Mouse (Mus musculus) stomach, embryonic 16.5 days (tissue): ENCODE measurements around the gene A1bg. TPM values are rescaled to one million over a fixed set of nuclear protein-coding genes. Genes with fewer than 3 reads are reported as not detected.

Source experiments
- ATAC-seq: fragments of 200-750 bp; cut with Nextera tagmentation; 2 replicates; pipeline ENCODE4 v1.8.0; 2017; ENCODE audit warnings: moderate number of reproducible peaks, moderate TSS enrichment; ENCODE audit not compliant: insufficient read depth, low FRiP score
- H3K27ac ChIP-seq: fragments of 300-500 bp; sonication (generic); 2 replicates; pipeline ENCODE4 v1.5.1; 2014; ENCODE audit warnings: low read length
- H3K27me3 ChIP-seq: fragments of 300-500 bp; sonication (generic); 2 replicates; pipeline ENCODE4 v1.6.1; 2014; ENCODE audit warnings: low read length, control low read depth, mixed read lengths; ENCODE audit not compliant: control insufficient read depth, insufficient read depth
- H3K36me3 ChIP-seq: fragments of 300-500 bp; sonication (generic); 2 replicates; pipeline ENCODE4 v1.6.1; 2014; ENCODE audit warnings: low read length; ENCODE audit not compliant: control insufficient read depth, insufficient read depth
- H3K4me1 ChIP-seq: fragments of 300-500 bp; sonication (generic); 2 replicates; pipeline ENCODE4 v1.6.1; 2014; ENCODE audit warnings: low read length, control low read depth, mixed read lengths; ENCODE audit not compliant: control insufficient read depth, insufficient read depth
- H3K4me2 ChIP-seq: fragments of 300-500 bp; sonication (generic); 2 replicates; pipeline ENCODE4 v1.6.1; 2014; ENCODE audit warnings: low read depth, low read length, mixed read lengths
- H3K4me3 ChIP-seq: fragments of 300-500 bp; sonication (generic); replicated peaks from 2 replicates; pipeline ENCODE4 v1.5.1; 2014; ENCODE audit warnings: mild to moderate bottlenecking, low read length
- H3K9ac ChIP-seq: fragments of 300-500 bp; sonication (generic); 2 replicates; pipeline ENCODE4 v1.6.1; 2014; ENCODE audit warnings: low read length
- H3K9me3 ChIP-seq: fragments of 300-500 bp; sonication (generic); replicated peaks from 2 replicates; pipeline ENCODE4 v1.6.1; 2016; ENCODE audit warnings: low read length, control low read depth; ENCODE audit not compliant: control insufficient read depth
- WGBS: fragments of 180-500 bp; shearing (Covaris S2); extraction: QIAGEN DNeasy Blood & Tissue Kit; methylation state at CpG from one replicate; pipeline ENCODE4 v1.1.7; 2014; 5-methylcytosine and 5-hydroxymethylcytosine counted together
- polyA plus RNA-seq: library from polyadenylated mRNA; unstranded; fragments of >200 nt; fragmentation: Nextera tagmentation; extraction: Ambion mirVana; gene quantifications from 2 replicates; pipeline ENCODE4 v1.2.1, GENCODE M21; 2015

The A1bg gene
- not detected in 2 replicates for polyA plus RNA-seq

GRCm38 (mm10) chr15:60922912-60923311 is at the start of gene A1bg:
Gene A1bg (minus strand): TSS chr15:60923012.
- Histone ChIP-seq H3K27me3 (no peaks in the 10 kb centered on the region), H3K4me3 (no peak within 1 kb of the TSS), H3K27ac (no peak within 1 kb of the TSS), H3K9me3 (no peaks in the 10 kb centered on the region), H3K9ac (no peak within 1 kb of the TSS), H3K4me2 (no peak within 1 kb of the TSS), H3K36me3 (no peaks in the 10 kb centered on the region), H3K4me1 (no peaks in the 10 kb centered on the region)
- ATAC-seq, result no peak

- WGBS, result 61% methylated on average over 1 of the region's 1 CpGs
- no peak overlapping the region for H3K4me2 ChIP-seq
- no peaks in the 10 kb centered on the region for H3K27me3 ChIP-seq
- H3K36me3 ChIP-seq, result no peaks in the 10 kb centered on the region
- H3K9ac ChIP-seq, result no peak overlapping the region
- H3K27ac ChIP-seq, result no peak overlapping the region
- ATAC-seq, result no peak
- no peaks in the 10 kb centered on the region for H3K4me1 ChIP-seq
- no peak overlapping the region for H3K4me3 ChIP-seq
- H3K9me3 ChIP-seq, result no peaks in the 10 kb centered on the region
Measured at GRCm38 (mm10) chr15:60968549-60968861, 45.7 kb upstream of the A1bg start.

GRCm38 (mm10) chr15:60967841-60968548 is 45.2 kb upstream of the A1bg start:
- WGBS, result 66% methylated on average over 9 of the region's 9 CpGs
- no peak overlapping the region for H3K4me2 ChIP-seq
- no peaks in the 10 kb centered on the region for H3K9me3 ChIP-seq
- no peak overlapping the region for H3K4me3 ChIP-seq
- ATAC-seq, result no peak
- no peaks in the 10 kb centered on the region for H3K27me3 ChIP-seq
- H3K36me3 ChIP-seq, result no peaks in the 10 kb centered on the region
- no peaks in the 10 kb centered on the region for H3K4me1 ChIP-seq
- H3K9ac ChIP-seq, result no peak overlapping the region
- no peak overlapping the region for H3K27ac ChIP-seq

- H3K27me3 ChIP-seq, result no peaks in the 10 kb centered on the region
- 24% methylated on average over 4 of the region's 4 CpGs for WGBS
- ATAC-seq, result no peak
- no peaks in the 10 kb centered on the region for H3K9me3 ChIP-seq
- no peaks in the 10 kb centered on the region for H3K4me1 ChIP-seq
- H3K9ac ChIP-seq, result no peak overlapping the region
- no peak overlapping the region for H3K4me2 ChIP-seq
- no peak overlapping the region for H3K27ac ChIP-seq
- no peaks in the 10 kb centered on the region for H3K36me3 ChIP-seq
- H3K4me3 ChIP-seq, result no peak overlapping the region
Measured at GRCm38 (mm10) chr15:60925686-60926085, 2.9 kb upstream of the A1bg start.

- Histone ChIP-seq H3K4me2 (no peak overlapping the region), H3K9me3 (no peaks in the 10 kb centered on the region), H3K4me3 (no peak overlapping the region), H3K9ac (no peak overlapping the region), H3K27me3 (no peaks in the 10 kb centered on the region), H3K36me3 (no peaks in the 10 kb centered on the region), H3K4me1 (no peaks in the 10 kb centered on the region), H3K27ac (no peak overlapping the region)
- ATAC-seq, result no peak
- WGBS, result 62% methylated on average over 6 of the region's 6 CpGs
Measured at GRCm38 (mm10) chr15:60903763-60904697, 18.8 kb downstream of the A1bg start.

GRCm38 (mm10) chr15:60898187-60898965 is 24.4 kb downstream of the A1bg start:
- no peaks in the 10 kb centered on the region for H3K36me3 ChIP-seq
- no peaks in the 10 kb centered on the region for H3K27me3 ChIP-seq
- WGBS, result 68% methylated on average over 6 of the region's 6 CpGs
- ATAC-seq, result no peak
- H3K4me3 ChIP-seq, result no peak overlapping the region
- no peak overlapping the region for H3K27ac ChIP-seq
- no peaks in the 10 kb centered on the region for H3K9me3 ChIP-seq
- no peak overlapping the region for H3K9ac ChIP-seq
- no peaks in the 10 kb centered on the region for H3K4me1 ChIP-seq
- no peak overlapping the region for H3K4me2 ChIP-seq

GRCm38 (mm10) chr15:60896040-60896439 is 26.8 kb downstream of the A1bg start:
- WGBS, result 71% methylated on average over 2 of the region's 2 CpGs

GRCm38 (mm10) chr15:60892976-60893463 is 29.8 kb downstream of the A1bg start:
- Histone ChIP-seq H3K9me3 (no peaks in the 10 kb centered on the region), H3K9ac (no peak overlapping the region), H3K4me2 (no peak overlapping the region), H3K4me1 (0 out of 2 replicates have a peak, but pooled peaks cover 4% of the 10 kb centered on the region), H3K4me3 (no peak overlapping the region), H3K27ac (no peak overlapping the region), H3K36me3 (no peaks in the 10 kb centered on the region), H3K27me3 (no peaks in the 10 kb centered on the region)
- ATAC-seq, result no peak
- WGBS, result 40% methylated on average over 3 of the region's 3 CpGs

More at GRCm38 (mm10) chr15:60896040-60896439, 26.8 kb downstream of the A1bg start:
- ATAC-seq, result no peak
- Histone ChIP-seq H3K36me3 (no peaks in the 10 kb centered on the region), H3K4me2 (no peak overlapping the region), H3K9me3 (no peaks in the 10 kb centered on the region), H3K4me3 (no peak overlapping the region), H3K9ac (no peak overlapping the region), H3K4me1 (0 out of 2 replicates have a peak, but pooled peaks cover 4% of the 10 kb centered on the region), H3K27me3 (no peaks in the 10 kb centered on the region), H3K27ac (no peak overlapping the region)
